Mouse (Mus musculus) gastrocnemius, postnatal 14 days (tissue): ENCODE measurements around the gene Usp11. TPM values are rescaled to one million over a fixed set of nuclear protein-coding genes. Genes with fewer than 3 reads are reported as not detected.

Experiments
- DNase-seq: peaks from one replicate; pipeline ENCODE4 v3.0.0; 2021; ENCODE audit warnings: mixed read lengths
- intact Hi-C: fragments of 180-260 bp; cut with DNase I; formaldehyde crosslinking; loops from one replicate; pipeline ENCODE4 v1.15.1; 2025; ENCODE audit warnings: low total_unique reads
- total RNA-seq, 2 experiments: library from RNA; stranded (reverse); gene quantifications; 2 replicates each; pipeline ENCODE4 v1.2.3; 2021

Usp11 gene
- total RNA-seq, 2 experiments from 2014 or later: 3.1 to 3.4 TPM

DNA sequence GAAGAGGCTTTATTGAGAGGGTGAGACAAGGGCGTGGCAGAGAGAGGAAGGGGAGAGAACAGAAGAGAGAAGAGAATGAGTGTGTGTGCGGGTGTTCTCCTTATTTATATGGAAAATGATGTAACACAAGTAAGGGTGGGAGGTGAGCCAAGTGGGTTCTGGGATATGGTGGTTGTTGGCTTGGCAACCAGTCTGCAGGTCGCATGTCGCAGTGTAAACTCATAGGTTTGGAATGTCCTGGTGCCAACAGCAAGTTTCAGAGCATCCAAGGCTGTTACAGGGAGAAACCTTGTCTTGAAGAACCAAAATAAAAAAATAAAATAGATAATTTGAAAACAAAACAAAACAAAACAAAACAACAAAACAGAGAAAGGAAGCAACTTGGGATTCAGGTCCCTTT is 57.5 kb downstream of the Usp11 start:
- intact Hi-C loops: no loop called here

More for the DNA sequence above, 57.5 kb downstream of the Usp11 start:
- DNase-seq: no peak

Other genes with a start within 250 kb of the Usp11 start
- not detected for gene Rgn, start 154.1 kb upstream of the Usp11 start, total RNA-seq
- gene Rbm10, start 86.4 kb upstream of the Usp11 start, total RNA-seq: 10 to 100 TPM; 13.4 to 14.3 TPM
- 100 to 1,000 TPM; 322 to 386 TPM for gene Ndufb11, start 86.3 kb upstream of the Usp11 start, total RNA-seq
- 100 to 1,000 TPM; 154 to 161 TPM for gene Uba1, start 45.6 kb upstream of the Usp11 start, total RNA-seq
- gene Cdk16, start 16.0 kb upstream of the Usp11 start, total RNA-seq: 100 to 1,000 TPM; 122 TPM
- gene Araf, start 93.9 kb downstream of the Usp11 start, total RNA-seq: 10 to 100 TPM; 74.6 to 78.7 TPM
- 1 to 10 TPM; 4.8 to 5.8 TPM for gene Timp1, start 166.3 kb downstream of the Usp11 start, total RNA-seq
- under 1 TPM; 0.20 to 0.29 TPM for gene Syn1, start 217.1 kb downstream of the Usp11 start, total RNA-seq
- 1 to 10 TPM; 4.3 to 4.4 TPM for gene Cfp, start 227.6 kb downstream of the Usp11 start, total RNA-seq
- 1 to 10 TPM; 6.4 to 7.3 TPM for gene Elk1, start 246.7 kb downstream of the Usp11 start, total RNA-seq